Mouse (Mus musculus): ENCODE measurements at regions not wholly inside any gene's neighbourhood (a gene's known extent, or its start where the extent isn't known, plus 50 kb on each side); places are given as distances from the start of the nearest gene placed in this dataset.
A peak's percentile ranks its signal among the peaks of the same experiment; 100 is the strongest.

DNA sequence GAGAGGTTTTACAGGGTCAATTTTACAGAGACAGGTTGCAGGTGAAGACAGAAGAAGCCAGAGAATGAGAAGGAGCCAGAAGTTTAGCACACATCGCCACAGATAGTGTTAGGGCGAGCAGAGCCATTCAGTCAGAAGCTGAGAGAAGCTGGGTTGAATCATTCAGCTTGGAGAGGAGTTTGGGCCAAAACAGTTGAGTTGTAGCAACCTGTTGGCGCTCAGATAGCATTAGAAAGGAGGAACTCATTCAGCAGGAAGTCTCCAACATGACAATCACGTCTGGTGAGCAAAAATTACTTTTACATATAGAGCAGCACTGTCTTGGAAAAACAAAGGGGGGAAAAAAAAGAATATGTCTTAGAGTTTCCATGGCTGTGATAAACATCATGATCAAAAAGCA is 53.2 kb downstream of the Fam43a start:
- intact Hi-C loops (cut with DNase I) = no loop called here
- no peak for DNase-seq

DNA sequence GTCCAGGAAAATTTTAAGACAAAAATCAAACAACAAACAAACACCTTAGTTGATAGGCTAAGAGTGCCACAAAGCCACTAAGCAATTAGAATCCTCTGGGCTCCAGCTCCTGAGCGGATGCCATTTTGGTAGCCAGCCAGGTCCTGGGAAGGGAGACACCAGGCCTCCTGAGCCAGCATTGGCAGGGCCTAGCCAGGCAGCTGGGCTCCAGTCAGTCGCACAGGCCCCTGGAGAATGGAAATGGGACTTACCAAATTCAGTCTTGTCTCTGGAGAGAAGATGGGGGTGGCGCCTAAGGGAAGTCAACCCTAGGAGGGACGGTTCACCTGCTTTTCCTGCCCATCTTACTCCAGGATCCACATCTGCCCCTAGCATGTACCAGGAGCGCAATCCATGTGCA is 54.3 kb downstream of the Fam43a start:
- intact Hi-C loops (cut with DNase I) = no loop called here
- DNase-seq = peak; percentile 66 to 81

- intact Hi-C loops (cut with DNase I) = no loop called here
- peak; percentile 30 to 59 for DNase-seq
Measured at GRCm38 (mm10) chr16:30654226-30654625, 54.7 kb downstream of the Fam43a start.

- DNase-seq = no peak
- intact Hi-C loops (cut with DNase I) = loop anchor here (5.0 kb wide), 1 partner anchor 36 kb away; no protein-coding TSS in a partner anchor
Measured at GRCm38 (mm10) chr16:30655798-30656221, 56.3 kb downstream of the Fam43a start.

GRCm38 (mm10) chr16:30656881-30657280 is 57.4 kb downstream of the Fam43a start:
- no peak for DNase-seq
- intact Hi-C loops (cut with DNase I) = loop anchor here (5.0 kb wide), 1 partner anchor 35 kb away; no protein-coding TSS in a partner anchor

DNA sequence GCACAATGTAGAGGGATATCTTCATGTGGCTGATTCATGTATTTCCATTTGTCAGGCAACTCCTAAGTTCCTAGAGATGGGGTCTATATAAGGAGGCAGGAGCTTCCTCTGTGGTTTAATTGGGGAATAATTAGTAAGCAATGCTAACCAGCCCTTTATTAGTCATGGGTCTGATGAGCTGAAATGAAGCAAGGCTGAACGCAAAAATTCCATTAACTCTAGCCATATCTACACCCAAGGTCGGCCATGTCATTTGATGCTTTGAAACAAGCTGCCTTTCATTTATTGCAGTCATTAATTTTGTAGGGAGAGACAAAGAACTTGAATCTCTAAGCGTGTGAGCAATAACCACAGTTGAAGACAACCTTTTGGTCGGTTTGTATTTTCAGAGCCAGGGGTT is 59.4 kb downstream of the Fam43a start:
- DNase-seq = no peak
- intact Hi-C loops (cut with DNase I) = loop anchor here (5.0 kb wide), 1 partner anchor 33 kb away; no protein-coding TSS in a partner anchor

GRCm38 (mm10) chr16:30661086-30661977 is 61.8 kb downstream of the Fam43a start:
- no peak for DNase-seq
- intact Hi-C loops (cut with DNase I) = no loop called here

- DNase-seq = no peak
- intact Hi-C loops (cut with DNase I) = no loop called here
Measured at GRCm38 (mm10) chr16:30663055-30663454, 63.5 kb downstream of the Fam43a start.

DNA sequence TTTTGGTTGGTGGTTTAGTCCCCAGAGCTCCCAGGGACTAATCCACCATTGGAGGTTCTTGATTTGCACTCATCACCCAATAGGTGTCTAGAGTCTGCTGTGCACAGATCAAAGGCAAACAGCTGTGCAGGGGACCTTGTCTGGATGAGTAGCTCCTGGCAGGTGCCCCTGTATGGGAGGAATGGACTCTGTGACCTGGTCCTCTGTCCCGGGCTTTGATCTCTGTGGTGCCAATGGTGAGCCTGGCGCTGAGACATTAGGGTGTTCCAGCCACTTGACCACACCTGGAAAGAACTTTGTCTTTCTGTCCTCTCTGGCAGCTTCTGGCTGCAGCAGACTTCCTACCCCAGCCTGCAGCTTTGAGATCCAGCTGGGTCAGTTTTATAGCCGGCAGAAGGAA is 64.4 kb downstream of the Fam43a start:
- intact Hi-C loops (cut with DNase I) = no loop called here
- no peak for DNase-seq

- intact Hi-C loops (cut with DNase I) = no loop called here
- no peak for DNase-seq
Measured at GRCm38 (mm10) chr16:30664433-30664832, 64.9 kb downstream of the Fam43a start.

GRCm38 (mm10) chr16:30665881-30666280 is 66.4 kb downstream of the Fam43a start:
- no peak for DNase-seq
- intact Hi-C loops (cut with DNase I) = no loop called here

GRCm38 (mm10) chr16:30669883-30670282 is 70.4 kb downstream of the Fam43a start:
- intact Hi-C loops (cut with DNase I) = no loop called here

GRCm38 (mm10) chr16:30671584-30671983 is 72.1 kb downstream of the Fam43a start:
- DNase-seq = no peak
- intact Hi-C loops (cut with DNase I) = no loop called here

More at GRCm38 (mm10) chr16:30669883-30670282, 70.4 kb downstream of the Fam43a start:
- no peak for DNase-seq

GRCm38 (mm10) chr16:30672776-30673550 is 73.4 kb downstream of the Fam43a start:
- no peak for DNase-seq
- intact Hi-C loops (cut with DNase I) = no loop called here

DNA sequence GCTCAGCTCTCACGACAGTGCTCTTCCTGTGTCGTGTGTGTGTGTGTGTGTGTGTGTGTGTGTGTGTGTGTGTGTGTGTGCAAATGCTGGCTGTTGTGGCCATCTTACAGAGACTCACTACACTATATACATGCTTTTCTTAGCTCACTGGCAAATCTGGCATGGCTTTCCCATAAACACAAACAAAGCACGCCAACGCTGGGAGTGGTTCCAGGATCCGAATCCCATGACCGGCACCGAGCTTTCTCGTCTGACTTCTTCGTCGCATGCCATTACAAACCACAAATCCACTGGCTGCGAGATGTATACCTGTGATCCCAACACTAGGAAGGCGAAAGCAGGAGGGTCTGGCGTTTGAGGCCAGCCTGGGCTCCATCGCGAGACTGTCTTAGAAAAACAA is 74.1 kb downstream of the Fam43a start:
- intact Hi-C loops (cut with DNase I) = no loop called here
- no peak for DNase-seq

DNA sequence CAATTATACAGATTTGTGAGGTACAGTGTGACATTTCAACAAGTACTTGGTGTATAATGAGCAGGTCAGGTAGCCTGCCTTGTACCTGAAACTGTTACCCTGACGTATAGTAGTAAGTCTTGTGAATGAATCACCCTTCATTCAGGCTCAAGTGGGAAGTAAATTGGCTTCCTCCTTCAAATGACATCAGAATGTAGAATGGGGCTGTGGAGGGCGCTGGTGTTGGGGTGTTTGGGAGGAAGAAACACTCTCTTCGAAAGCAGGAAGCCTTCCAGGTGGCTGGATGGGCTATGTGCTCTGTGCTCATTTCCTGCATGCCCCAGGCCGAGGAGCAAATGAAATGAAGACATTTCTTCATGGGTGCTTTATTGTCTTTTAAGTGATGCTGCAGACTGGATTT is 76.3 kb downstream of the Fam43a start:
- intact Hi-C loops (cut with DNase I) = no loop called here
- no peak for DNase-seq

DNA sequence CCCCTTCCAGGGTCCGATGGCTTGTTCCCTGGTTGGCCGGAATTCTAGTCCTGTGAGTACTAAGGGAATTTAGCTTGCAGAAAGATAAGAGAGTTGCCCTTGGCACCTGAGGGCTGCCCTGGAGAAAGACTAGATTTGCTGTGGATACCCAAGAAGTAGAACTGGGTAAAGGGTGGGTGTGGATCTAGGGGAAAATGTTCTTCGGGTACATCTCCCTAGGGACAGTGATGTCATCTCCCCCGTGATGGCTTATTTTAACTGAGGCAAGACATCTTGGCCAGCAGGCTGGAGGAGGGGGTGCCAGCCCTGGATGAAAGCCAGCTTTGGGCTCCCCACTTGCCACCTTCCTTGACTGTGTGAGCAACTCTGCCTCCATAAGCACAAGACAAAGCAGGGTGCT is 77.5 kb downstream of the Fam43a start:
- no peak for DNase-seq
- intact Hi-C loops (cut with DNase I) = no loop called here

GRCm38 (mm10) chr16:30677896-30678707 is 78.6 kb downstream of the Fam43a start:
- intact Hi-C loops (cut with DNase I) = no loop called here
- DNase-seq = no peak

DNA sequence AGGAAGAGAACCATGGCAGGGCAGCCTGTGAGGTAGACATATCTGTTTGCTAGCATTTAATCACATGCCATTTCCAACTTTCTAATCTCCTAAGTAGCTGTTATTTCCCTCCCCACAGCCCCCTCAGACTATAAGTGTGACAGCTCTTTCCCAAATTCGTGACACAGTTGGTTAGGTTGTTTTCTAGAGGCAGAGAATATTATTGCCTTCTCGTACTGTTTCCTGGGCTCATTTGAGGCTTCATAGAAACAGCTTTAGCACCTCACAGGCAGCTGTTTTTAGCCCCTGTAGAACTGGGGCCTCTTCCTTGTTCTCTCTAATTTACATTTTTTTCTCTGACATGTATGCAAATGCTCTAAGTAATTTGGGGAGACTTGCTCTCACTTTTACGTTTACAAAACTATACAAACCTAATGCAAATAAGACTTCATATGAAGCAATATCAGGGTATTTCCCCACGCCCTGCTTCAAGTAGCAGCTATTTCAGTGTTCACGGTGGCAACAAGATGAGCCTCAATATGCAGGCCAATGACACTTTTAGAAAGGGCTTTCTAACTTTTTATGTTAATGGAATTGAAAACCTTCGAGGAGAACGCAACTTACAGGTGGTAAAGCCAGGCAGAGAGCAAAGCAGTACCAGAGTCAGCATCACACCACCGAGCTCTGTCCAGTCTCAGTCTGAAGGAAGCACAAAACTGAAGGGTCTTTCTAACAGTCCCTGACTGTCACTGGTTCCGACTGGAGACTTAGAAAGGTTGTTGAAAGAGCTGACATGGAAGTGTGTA is 79.4 kb downstream of the Fam43a start:
- intact Hi-C loops (cut with DNase I) = no loop called here
- no peak for DNase-seq

DNA sequence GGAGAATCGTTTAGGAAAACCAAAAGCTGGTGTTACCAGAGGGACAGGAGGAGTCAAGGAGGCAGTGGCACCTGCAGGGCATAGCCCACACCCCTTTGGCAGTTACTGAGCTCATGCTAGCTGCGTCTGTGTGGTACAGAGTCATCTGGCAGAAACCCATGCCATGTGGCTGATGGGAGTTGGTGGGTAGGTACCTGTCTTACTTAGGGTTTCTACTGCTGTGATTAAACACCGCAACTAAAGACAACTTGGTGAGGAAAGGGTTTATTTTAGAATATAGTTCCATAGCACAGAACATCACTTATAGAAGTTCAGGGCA is 79.9 kb downstream of the Fam43a start:
- DNase-seq = no peak
- intact Hi-C loops (cut with DNase I) = no loop called here

Data from gastrocnemius, postnatal 36 days (tissue).